Mouse (Mus musculus) myocyte (in vitro differentiated cells): Measurements from ENCODE around the gene Lpp. TPM values are rescaled to one million over a fixed set of nuclear protein-coding genes. Genes with fewer than 3 reads are reported as not detected.
"Not testable (repeated sequence)": the region's sequence is repeated elsewhere in the genome, so short reads cannot be mapped to it uniquely, and the experiment has no call there.

Experiments
- H3K27me3 ChIP-seq: one replicate; pipeline ENCODE4 v1.6.1; 2011; ENCODE audit not compliant: control insufficient read depth, insufficient read depth, insufficient read length
- H3K36me3 ChIP-seq: one replicate; pipeline ENCODE4 v1.6.1; 2011; ENCODE audit not compliant: control insufficient read depth, insufficient read depth
- H3K4me2 ChIP-seq: one replicate; pipeline ENCODE4 v1.6.1; 2011; ENCODE audit warnings: low read depth, control low read depth
- H3K4me3 ChIP-seq: one replicate; pipeline ENCODE4 v1.5.1; 2011; ENCODE audit warnings: mild to moderate bottlenecking, control low read depth, moderate library complexity
- H3K79me2 ChIP-seq: one replicate; pipeline ENCODE4 v1.6.1; 2011; ENCODE audit not compliant: control insufficient read depth, insufficient read depth
- H3ac ChIP-seq: one replicate; pipeline ENCODE4 v1.6.1; 2011; ENCODE audit not compliant: control insufficient read depth, insufficient read length
- CEBPB ChIP-seq: IDR thresholded peaks from 2 replicates; pipeline ENCODE4 v1.6.1; 2011; ENCODE audit warnings: mild to moderate bottlenecking, moderate library complexity; ENCODE audit not compliant: poor library complexity, insufficient read depth, severe bottlenecking
- E2F4 ChIP-seq: IDR thresholded peaks from one replicate; pipeline ENCODE4 v1.6.1; 2011; ENCODE audit warnings: mild to moderate bottlenecking, control low read depth, moderate library complexity; ENCODE audit not compliant: insufficient read depth
- MAX ChIP-seq: IDR thresholded peaks from one replicate; pipeline ENCODE4 v1.6.1; 2011; ENCODE audit warnings: low read depth, mild to moderate bottlenecking, control low read depth
- MYOD1 ChIP-seq, 3 experiments: IDR thresholded peaks; one replicate each; pipeline ENCODE4 v1.6.1; 2011; ENCODE audit warnings: control low read depth in 2 of 3, low read depth in 2 of 3, mild to moderate bottlenecking in 2 of 3, moderate library complexity in 1 of 3; ENCODE audit not compliant: insufficient read length in 2 of 3, control insufficient read depth in 1 of 3
- MYOG ChIP-seq, 3 experiments: IDR thresholded peaks; one replicate each; pipeline ENCODE4 v1.6.1; 2011; ENCODE audit warnings: control low read depth in 2 of 3, low read depth in 2 of 3, mild to moderate bottlenecking in 2 of 3; ENCODE audit not compliant: insufficient read length in 2 of 3, control insufficient read depth in 1 of 3, insufficient read depth in 1 of 3
- POLR2A ChIP-seq: IDR thresholded peaks from one replicate; pipeline ENCODE4 v1.6.1; 2011; ENCODE audit warnings: low read depth, mild to moderate bottlenecking, control low read depth, moderate library complexity; ENCODE audit not compliant: insufficient read length
- POLR2AphosphoS2 ChIP-seq: IDR thresholded peaks from one replicate; pipeline ENCODE4 v1.6.1; 2011; ENCODE audit warnings: low read depth, control low read depth; ENCODE audit not compliant: insufficient read length
- REST ChIP-seq: IDR thresholded peaks from one replicate; pipeline ENCODE4 v1.6.1; 2011; ENCODE audit warnings: mild to moderate bottlenecking, control low read depth, moderate library complexity; ENCODE audit not compliant: insufficient read depth, insufficient read length
- SRF ChIP-seq: IDR thresholded peaks from one replicate; pipeline ENCODE4 v1.6.1; 2011; ENCODE audit warnings: low read depth; ENCODE audit not compliant: control insufficient read depth, insufficient read length
- TCF12 ChIP-seq: IDR thresholded peaks from one replicate; pipeline ENCODE4 v1.6.1; 2011; ENCODE audit warnings: mild to moderate bottlenecking, control low read depth; ENCODE audit not compliant: poor library complexity, insufficient read depth, severe bottlenecking
- TCF3 ChIP-seq: IDR thresholded peaks from one replicate; pipeline ENCODE4 v1.6.1; 2011; ENCODE audit warnings: low read depth, control low read depth; ENCODE audit not compliant: insufficient read length
- USF1 ChIP-seq: IDR thresholded peaks from one replicate; pipeline ENCODE4 v1.6.1; 2011; ENCODE audit warnings: low read depth, mild to moderate bottlenecking, control low read depth, moderate library complexity
- polyA plus RNA-seq: library from polyadenylated mRNA; unstranded; fragments of >200 nt; fragmentation: generic; extraction: Trizol; gene quantifications from one replicate; pipeline ENCODE4 v1.2.1, GENCODE M21; 2012; ENCODE audit warnings: missing spikeins

The Lpp gene
- polyA plus RNA-seq, 1 experiment, result 4.8 TPM

DNA sequence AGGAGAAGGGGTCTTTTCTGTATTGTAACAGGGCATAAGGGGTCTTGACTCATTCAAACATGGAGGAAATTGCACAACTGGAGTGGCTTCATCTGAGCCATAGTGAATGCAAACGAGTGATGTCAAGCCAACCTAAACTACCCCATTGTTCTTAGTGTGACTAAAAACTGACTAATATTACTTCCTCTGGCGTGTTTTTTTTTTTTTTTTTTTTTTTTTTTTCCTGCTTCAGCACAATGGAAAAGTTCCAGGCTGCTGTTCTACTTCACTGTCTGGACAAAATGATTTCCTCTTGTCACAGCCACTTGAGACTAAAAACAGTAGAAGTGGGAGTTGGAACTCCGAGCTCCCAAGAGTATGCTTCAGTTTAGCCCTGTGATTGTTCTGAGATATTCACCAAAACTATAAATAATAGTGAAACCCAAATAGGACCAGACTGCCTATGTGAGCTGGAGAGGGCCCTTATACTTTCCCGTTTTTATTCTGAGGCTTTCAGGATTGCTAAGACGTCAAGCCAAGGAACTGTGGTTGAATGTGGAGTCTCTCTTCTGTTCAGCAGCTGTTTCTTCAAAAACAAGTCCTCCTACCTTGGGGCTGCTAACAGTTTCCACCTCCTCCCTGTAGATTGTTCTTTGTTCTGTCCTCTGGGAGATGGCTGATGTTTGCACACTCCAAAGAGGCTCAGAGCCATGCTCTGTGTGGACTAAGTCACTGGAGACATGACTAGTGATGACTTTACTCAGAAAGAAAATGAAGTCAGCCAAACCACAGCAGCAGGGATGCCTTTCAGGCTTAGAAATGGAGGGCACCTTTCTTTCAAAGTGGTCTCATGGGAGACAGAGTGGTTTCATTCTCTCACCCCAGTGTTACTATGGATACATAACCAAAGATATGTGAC, 617.9 kb downstream of the Lpp start:
- Histone ChIP-seq H3ac (no peak overlapping the region), H3K4me2 (peak overlapping the region; percentile 63), H3K27me3 (no peaks in the 10 kb centered on the region)

DNA sequence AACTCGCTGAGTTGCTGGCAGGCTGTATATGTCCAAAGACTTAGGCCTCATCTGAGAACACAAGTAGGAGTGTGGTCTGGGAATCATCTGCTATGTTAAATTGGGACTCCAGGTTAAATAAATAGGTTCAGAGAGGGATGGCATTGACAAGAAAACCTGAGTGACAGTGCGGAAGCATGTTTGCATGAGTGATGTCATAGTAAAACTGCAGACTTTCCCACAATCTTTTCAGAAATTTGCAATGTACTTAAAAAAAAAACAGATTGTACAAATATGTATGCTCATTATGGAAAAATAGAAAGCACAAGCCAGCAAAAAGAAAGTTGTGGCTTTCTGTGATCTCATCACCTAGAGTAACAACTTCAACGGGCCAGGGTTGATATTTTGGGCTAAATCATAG, 619.6 kb downstream of the Lpp start:
- H3K4me2 ChIP-seq, result no peak overlapping the region
- H3K36me3 ChIP-seq, result no peaks in the 10 kb centered on the region
- TF ChIP-seq POLR2AphosphoS2, result no peak
- TF ChIP-seq MYOD1 (IDR thresholded peaks at IDR 0.05; ENCODE audit: control insufficient read depth in 1 of 3, insufficient read length in 2 of 3, low read depth in 2 of 3), result no peak
- no peak for TF ChIP-seq USF1
- no peak for TF ChIP-seq TCF12
- TF ChIP-seq CEBPB, result no peak
- H3ac ChIP-seq, result no peak overlapping the region
- H3K27me3 ChIP-seq, result no peaks in the 10 kb centered on the region
- no peaks in the 10 kb centered on the region for H3K79me2 ChIP-seq
- no peak overlapping the region for H3K4me3 ChIP-seq

More for the DNA sequence above, 617.9 kb downstream of the Lpp start:
- Histone ChIP-seq H3K4me3 (no peak overlapping the region), H3K36me3 (no peaks in the 10 kb centered on the region), H3K79me2 (no peaks in the 10 kb centered on the region)
- TF ChIP-seq POLR2AphosphoS2 (no peak), CEBPB (peak; percentile 89), TCF3 (no peak)

GRCm38 (mm10) chr16:25016261-25016836, 623.0 kb downstream of the Lpp start:
- Histone ChIP-seq H3K36me3 (no peaks in the 10 kb centered on the region), H3K4me2 (peak overlapping the region; percentile 12), H3K4me3 (no peak overlapping the region), H3ac (no peak overlapping the region), H3K79me2 (no peaks in the 10 kb centered on the region), H3K27me3 (no peaks in the 10 kb centered on the region)
- TF ChIP-seq REST (no peak), USF1 (no peak), TCF3 (no peak), MAX (no peak), CEBPB (no peak), SRF (no peak), MYOG (IDR thresholded peaks at IDR 0.05; ENCODE audit: control insufficient read depth in 1 of 3, insufficient read depth in 1 of 3, insufficient read length in 2 of 3, low read depth in 2 of 3) (no peak), E2F4 (no peak), POLR2A (no peak), POLR2AphosphoS2 (no peak), TCF12 (no peak), MYOD1 (IDR thresholded peaks at IDR 0.05; ENCODE audit: control insufficient read depth in 1 of 3, insufficient read length in 2 of 3, low read depth in 2 of 3) (no peak)

GRCm38 (mm10) chr16:25017046-25017445, 623.7 kb downstream of the Lpp start:
- Histone ChIP-seq H3K4me3 (no peak overlapping the region), H3K4me2 (peak overlapping the region; percentile 12), H3ac (no peak overlapping the region), H3K27me3 (no peaks in the 10 kb centered on the region), H3K36me3 (no peaks in the 10 kb centered on the region), H3K79me2 (no peaks in the 10 kb centered on the region)
- TF ChIP-seq CEBPB, result 0 out of 2 replicates have a peak, but pooled peaks have one; percentile 1
- no peak for TF ChIP-seq E2F4

GRCm38 (mm10) chr16:25021743-25022359, 628.5 kb downstream of the Lpp start:
- H3K4me2 ChIP-seq, H3ac ChIP-seq, H3K27me3 ChIP-seq, H3K79me2 ChIP-seq, H3K4me3 ChIP-seq, H3K36me3 ChIP-seq: not testable (repeated sequence)
